19 mouse cellular contexts compared by ENCODE assay signal in genomic region chr4:101425666-101426065, GRCm38 (mm10). TPM values are rescaled to one million over a fixed set of nuclear protein-coding genes. Genes with fewer than 3 reads are reported as not detected.
DNase-seq lines count a peak whose midpoint lies in the region; ATAC-seq and TF ChIP-seq lines count a peak whose summit lies in the region.
"Had no signal": no experiment of that assay in that cellular context is flagged by ENCODE, and none has a peak within 500 bp of the region (broad histone marks: within the 10 kb centered on the region; RNA-seq: fewer than 3 reads in every experiment).

No protein-coding gene starts in this region.

- no peak overlapping the region for H3K4me3 ChIP-seq in gastrocnemius, adult 2 months
- H3K4me3 ChIP-seq in layer of hippocampus, adult 2 months = no peak overlapping the region
- H3K4me3 ChIP-seq: forebrain, embryonic 10.5 days; limb, embryonic 15.5 days; midbrain, embryonic 13.5 days; neural tube, embryonic 15.5 days had no signal

- no peak overlapping the region for H3K27ac ChIP-seq in gastrocnemius, adult 2 months
- H3K27ac ChIP-seq in layer of hippocampus, adult 2 months = peak overlapping the region; percentile 82
- H3K27ac ChIP-seq: forebrain, embryonic 10.5 days; limb, embryonic 15.5 days; midbrain, embryonic 13.5 days; neural tube, embryonic 15.5 days had no signal

- intact Hi-C loops in gastrocnemius, adult 2 months (cut with DNase I) = no loop called here

- peak; percentile 25; the same call in 1 of the 2 replicates for TF ChIP-seq CTCF in gastrocnemius, adult 2 months (IDR thresholded peaks at IDR 0.05)
- peak; percentile 51 for TF ChIP-seq CTCF in layer of hippocampus, adult 2 months (conservative IDR thresholded peaks at IDR 0.05)

- ATAC-seq in activated CD4-positive, CD25-positive, alpha-beta regulatory T cell, adult 4 months = no peak
- ATAC-seq: inflammation-experienced regulatory T-cells, adult 6 months; midbrain, embryonic 13.5 days had no signal

- peak; percentile 15 for DNase-seq in cerebellum, adult 11-12 months
- no peak for DNase-seq in cerebellum, adult 11 months
- DNase-seq in gastrocnemius, adult 2 months = no peak
- DNase-seq in gastrocnemius, adult 8-10 months (ENCODE audit: low spot score in 2 of 2) = no peak
- DNase-seq in layer of hippocampus, adult 2 months (ENCODE audit: low spot score in 2 of 2) = no peak
- no peak for DNase-seq in layer of hippocampus, postnatal 14 days (ENCODE audit: low spot score in 2 of 2)
- DNase-seq in NIH3T3 (ENCODE audit: low read depth) = peak; percentile 39
- DNase-seq: adrenal gland, postnatal 14 days; gastrocnemius, postnatal 25 days; layer of hippocampus, postnatal 36 days; right cerebral cortex, postnatal 14 days; thymus, adult 18-20 months; thymus, postnatal 4 days had no signal

RNA-seq across cellular contexts. Expression of gene Ak4, which starts 6.6 kb away (rescaled TPM):
- 1 to 10 TPM in 1 of 2 experiments, under 1 TPM in 1; 0.61 to 7.8 TPM for total RNA-seq in gastrocnemius, adult 2 months (2021)
- 10 to 100 TPM in 1 of 4 experiments, 1 to 10 TPM in 3; 2.4 to 10.6 (median 4.7) TPM for total RNA-seq in gastrocnemius, adult 8-10 months (2022)
- total RNA-seq in layer of hippocampus, adult 2 months (2021) = 10 to 100 TPM; 63.0 to 63.2 TPM
- total RNA-seq in layer of hippocampus, postnatal 14 days (2021) = 10 to 100 TPM; 50.0 to 61.6 TPM
- polyA plus RNA-seq in activated CD4-positive, CD25-positive, alpha-beta regulatory T cell, adult 4 months (2017; shearing (Covaris generic)) = under 1 TPM in 1 of 2 experiments, not detected in 1; 0.59 TPM

Comparison
In these comparisons a context has a peak if more than half of its experiments do, and no peak if none do; other contexts are left out.
1. DNase-seq: peak in cerebellum, adult 11-12 months (single experiment) and NIH3T3 (single experiment); none in cerebellum, adult 11 months (single experiment), gastrocnemius, adult 2 months (single experiment), gastrocnemius, adult 8-10 months (0 of 2), layer of hippocampus, adult 2 months (0 of 2) and layer of hippocampus, postnatal 14 days (0 of 2).
2. RNA of gene Ak4, which starts 6.6 kb away (total RNA-seq): 63.0 to 63.2 TPM in layer of hippocampus, adult 2 months and 50.0 to 61.6 TPM in layer of hippocampus, postnatal 14 days; 0.61 to 7.8 TPM in gastrocnemius, adult 2 months and 2.4 to 10.6 TPM in gastrocnemius, adult 8-10 months; every median in the first group is over 4 times any median in the second.